Mouse (Mus musculus) hindlimb bud, embryonic 11.5 days (tissue): Measurements from ENCODE around the gene Mycbpap.

Source experiments
- DNase-seq: peaks from one replicate; pipeline ENCODE4 v3.0.0-alpha.2; 2012; ENCODE audit warnings: low read depth, low spot score; ENCODE audit errors: extremely low spot score

Mycbpap gene

GRCm38 (mm10) chr11:94538733-94539292 is 17.3 kb upstream of the Mycbpap start:
- no peak for DNase-seq

GRCm38 (mm10) chr11:94533171-94533570 is 11.6 kb upstream of the Mycbpap start:
- no peak for DNase-seq

GRCm38 (mm10) chr11:94528879-94529278 is 7.3 kb upstream of the Mycbpap start:
- no peak for DNase-seq

GRCm38 (mm10) chr11:94526171-94526879 is 4.8 kb upstream of the Mycbpap start:
- no peak for DNase-seq

- DNase-seq = no peak
Observed at GRCm38 (mm10) chr11:94513452-94513851, 8.1 kb downstream of the Mycbpap start.

GRCm38 (mm10) chr11:94508976-94509375 is 12.6 kb downstream of the Mycbpap start:
- DNase-seq = no peak

GRCm38 (mm10) chr11:94501482-94501881 is 20.1 kb downstream of the Mycbpap start:
- no peak for DNase-seq

- DNase-seq = no peak
Observed at GRCm38 (mm10) chr11:94500362-94500761, 21.2 kb downstream of the Mycbpap start.

GRCm38 (mm10) chr11:94499661-94500152 is 21.8 kb downstream of the Mycbpap start, which contains the start of gene Epn3:
Epn3 (minus strand) TSS chr11:94499974.
- DNase-seq = no peak

GRCm38 (mm10) chr11:94499035-94499434 is 22.5 kb downstream of the Mycbpap start:
- no peak for DNase-seq

- no peak for DNase-seq
Observed at GRCm38 (mm10) chr11:94498093-94498996, 23.2 kb downstream of the Mycbpap start.

- DNase-seq = no peak
Observed at GRCm38 (mm10) chr11:94495415-94495814, 26.1 kb downstream of the Mycbpap start.

GRCm38 (mm10) chr11:94491749-94492099 is 29.8 kb downstream of the Mycbpap start:
- no peak for DNase-seq

GRCm38 (mm10) chr11:94491035-94491748 is 30.4 kb downstream of the Mycbpap start:
- DNase-seq = no peak

GRCm38 (mm10) chr11:94489745-94490144 is 31.8 kb downstream of the Mycbpap start:
- DNase-seq = no peak

- no peak for DNase-seq
Observed at GRCm38 (mm10) chr11:94488767-94489533, 32.6 kb downstream of the Mycbpap start.

GRCm38 (mm10) chr11:94486001-94486400 is 35.5 kb downstream of the Mycbpap start, which contains the start of gene Spata20:
Spata20 (minus strand) TSS chr11:94486179.
- no peak for DNase-seq

GRCm38 (mm10) chr11:94485223-94485622 is 36.3 kb downstream of the Mycbpap start:
- DNase-seq = no peak

- no peak for DNase-seq
Observed at GRCm38 (mm10) chr11:94484636-94485035, 36.9 kb downstream of the Mycbpap start.

GRCm38 (mm10) chr11:94483921-94484320 is 37.6 kb downstream of the Mycbpap start:
- no peak for DNase-seq
